Mouse (Mus musculus): Measurements from ENCODE around the gene Gm27021.

The Gm27021 gene

DNA sequence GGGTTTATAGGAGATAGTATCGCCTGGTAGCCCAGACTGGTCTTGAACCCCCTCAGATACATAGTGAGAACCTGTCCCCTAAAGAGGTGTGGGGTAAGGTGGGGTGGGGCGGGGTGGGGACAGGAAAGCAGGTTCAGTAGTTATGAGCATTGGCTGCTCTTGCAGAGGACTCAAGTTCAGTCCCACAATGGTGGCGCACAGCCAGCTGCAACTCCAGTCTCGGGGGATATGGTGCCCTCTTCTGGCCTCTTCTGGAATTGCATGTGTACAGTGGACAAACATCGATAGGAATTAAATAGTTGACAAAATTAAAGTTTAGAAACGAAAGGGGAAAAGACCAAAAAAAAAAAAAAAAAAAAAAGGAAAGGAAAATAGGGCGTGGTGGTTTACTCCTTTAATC lies 68.4 kb downstream of the Gm27021 start:
- peak; percentile 47 for DNase-seq (ENCODE audit: low spot score)

DNA sequence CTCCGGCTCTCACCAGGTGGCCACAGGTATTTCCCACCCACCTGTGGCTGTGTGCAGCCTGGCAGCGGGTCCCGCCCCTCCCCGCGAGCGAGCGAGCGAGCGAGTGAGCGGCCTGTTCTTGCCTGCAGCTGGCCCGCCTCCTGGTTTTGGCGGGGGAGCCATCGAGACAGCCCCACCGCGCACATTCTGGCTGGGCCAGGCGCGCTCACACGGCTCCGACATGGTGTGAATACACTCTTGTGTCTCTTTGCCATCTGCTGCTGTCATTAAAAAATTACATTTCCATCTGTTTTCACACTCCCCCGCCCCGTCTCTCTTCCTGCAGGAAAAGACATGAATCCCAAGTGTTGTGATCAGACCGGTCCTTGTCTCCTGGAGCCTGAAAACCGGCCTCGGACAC lies 69.3 kb downstream of the Gm27021 start:
- DNase-seq (ENCODE audit: low spot score): no peak

DNA sequence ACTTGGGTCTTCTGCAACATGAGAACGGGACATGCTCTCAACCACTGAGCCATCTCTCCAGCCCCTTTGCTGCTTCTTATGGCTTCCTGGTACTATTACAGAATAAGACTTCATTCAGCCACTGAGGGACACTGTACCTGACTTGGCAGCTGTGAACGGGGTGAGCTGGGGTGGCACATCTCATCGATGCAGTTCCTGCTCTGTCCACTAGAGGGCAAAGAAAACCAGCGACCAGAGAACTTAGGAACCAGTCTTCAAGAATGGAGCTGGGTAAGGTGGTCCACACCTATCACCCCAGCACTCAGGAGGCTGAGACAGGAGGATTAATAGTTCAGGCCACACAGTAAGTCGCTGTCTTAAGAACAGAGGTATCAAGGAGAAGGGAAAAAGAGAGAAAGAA lies 71.9 kb downstream of the Gm27021 start:
- no peak for DNase-seq (ENCODE audit: low spot score)

DNA sequence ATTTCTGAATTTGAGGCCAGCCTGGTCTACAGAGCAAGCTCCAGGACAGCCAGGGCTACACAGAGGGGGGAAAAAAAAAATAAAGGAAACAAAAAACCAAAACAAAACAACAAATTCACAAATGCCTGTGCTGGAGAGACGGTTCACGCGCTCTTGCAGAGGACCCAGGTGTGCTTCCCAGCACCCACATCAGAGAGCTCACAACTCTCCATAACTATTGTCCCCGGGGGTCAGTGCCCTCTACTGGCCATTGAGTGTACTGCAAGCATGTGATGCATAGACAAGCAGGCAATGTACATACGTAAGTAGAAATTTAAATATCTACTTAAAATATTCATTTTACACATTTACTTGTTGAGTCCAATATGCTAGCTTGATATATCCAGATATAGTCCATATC lies 73.3 kb downstream of the Gm27021 start:
- DNase-seq (ENCODE audit: low spot score): no peak

DNA sequence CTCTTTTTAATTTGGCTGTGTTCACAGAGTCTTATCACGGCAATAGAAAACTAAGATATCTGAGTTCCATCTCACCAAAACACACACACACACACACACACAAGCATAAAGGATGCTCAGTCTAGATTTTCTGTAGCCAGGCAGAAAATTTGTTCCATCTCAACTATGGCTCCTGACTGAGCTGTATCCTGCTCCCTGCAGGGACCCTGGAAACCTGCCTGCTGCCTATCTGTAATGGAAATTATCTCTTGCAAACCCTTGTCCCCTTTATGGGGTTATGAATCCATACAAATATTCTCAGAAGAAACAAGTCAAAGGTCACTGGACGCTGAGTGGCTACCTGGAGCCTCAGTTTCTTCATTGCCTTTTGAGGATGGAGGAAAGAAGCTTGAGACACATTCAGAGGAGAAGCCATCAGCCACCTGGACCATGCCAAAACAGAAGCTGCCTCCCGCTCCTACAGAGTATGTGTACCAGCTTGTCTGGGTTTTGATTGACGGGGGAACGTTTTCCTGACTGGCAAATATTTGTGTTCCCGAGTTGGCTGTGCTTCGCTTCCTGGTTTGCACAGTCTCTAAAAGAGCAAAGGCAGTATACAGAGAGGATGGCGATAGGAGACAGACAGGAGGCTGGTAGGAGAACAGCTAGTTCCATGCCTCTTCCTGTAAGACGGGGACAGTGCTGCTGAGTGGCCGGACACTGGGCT lies 76.1 kb downstream of the Gm27021 start:
- no peak for DNase-seq (ENCODE audit: low spot score)

DNA sequence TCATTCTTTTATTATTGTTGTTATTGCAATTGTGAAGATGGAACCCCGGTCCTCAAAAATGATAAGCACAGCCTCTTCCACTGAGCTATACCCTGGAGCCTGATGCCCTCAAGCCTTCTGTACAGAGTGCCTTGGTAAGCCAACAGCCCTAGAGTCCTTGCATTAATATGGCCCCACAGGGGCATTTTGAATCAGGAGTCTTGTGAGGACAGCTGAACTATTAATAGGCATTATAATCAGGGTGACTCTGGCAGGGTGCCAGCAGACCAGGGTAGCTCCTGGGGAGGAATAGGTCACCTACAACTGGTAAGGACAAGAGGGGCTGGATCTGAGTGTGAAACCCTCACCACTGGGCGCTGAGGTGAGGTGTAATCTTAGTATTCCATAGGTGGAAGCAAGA lies 78.0 kb downstream of the Gm27021 start:
- no peak for DNase-seq (ENCODE audit: low spot score)

DNA sequence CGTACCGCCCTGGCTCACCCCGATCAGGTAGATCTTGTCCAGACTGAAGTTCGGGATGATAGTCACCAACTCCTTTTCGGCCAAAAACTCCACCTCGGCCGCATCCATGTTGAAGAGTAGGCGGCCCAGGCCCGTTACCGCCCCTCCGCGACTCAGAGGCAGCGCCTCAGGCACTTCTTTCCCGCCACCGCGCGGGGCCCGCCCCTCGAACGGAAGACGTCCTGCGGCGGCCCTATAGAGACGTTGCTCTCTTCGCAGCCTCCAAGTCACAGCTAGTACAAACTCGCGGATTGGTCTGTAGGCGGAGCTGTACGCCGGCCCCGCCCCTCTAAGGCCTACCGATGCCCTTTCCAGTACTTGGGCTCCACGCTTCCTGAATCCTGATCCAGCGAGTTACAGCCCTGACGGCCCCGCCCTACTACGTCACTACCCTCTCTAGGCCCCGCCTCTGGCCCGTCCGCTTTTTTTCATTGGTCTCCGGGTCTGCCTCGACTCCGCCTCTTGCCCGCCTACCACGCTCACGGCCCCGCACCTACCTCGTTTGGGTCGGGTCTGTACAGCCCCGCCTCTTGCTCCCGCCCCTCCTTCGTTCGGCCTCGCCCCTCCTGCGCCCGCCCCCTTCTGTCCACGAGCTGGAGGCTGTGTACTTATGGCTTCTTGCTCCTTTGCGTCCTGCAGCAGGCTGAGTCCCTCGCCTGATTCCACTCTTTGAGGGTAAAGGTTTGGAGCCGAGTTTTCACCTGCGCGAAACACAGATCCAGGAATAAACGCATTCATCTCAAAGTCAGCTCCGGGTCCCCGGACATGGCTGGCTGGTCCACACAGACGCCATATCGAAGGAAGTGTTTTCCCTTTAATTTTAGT lies 78.7 kb downstream of the Gm27021 start, which contains the start of gene Gins2:
TSS of gene Gins2 (minus strand) at position 397 of the 864 bp plus-strand sequence.
- DNase-seq (ENCODE audit: low spot score): peak; percentile 95

DNA sequence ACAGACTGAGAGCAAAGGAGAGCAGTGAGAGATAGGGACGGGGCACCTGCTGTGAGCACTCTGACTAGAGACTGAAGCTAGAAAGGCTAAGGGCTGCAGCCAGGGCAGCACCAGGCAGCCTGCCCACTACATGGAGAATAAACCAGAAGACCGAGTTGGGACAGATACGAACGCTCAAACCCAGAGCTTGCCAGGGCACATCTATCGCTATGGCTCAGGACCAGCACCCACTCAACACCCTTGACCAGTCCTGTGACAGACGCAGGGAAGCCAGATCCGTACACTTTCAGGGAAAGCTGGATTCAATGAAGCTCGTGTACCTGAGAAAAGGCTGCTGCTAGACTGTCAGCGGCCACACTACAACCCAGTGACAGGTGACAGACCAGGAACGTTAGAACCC lies 82.4 kb downstream of the Gm27021 start:
- no peak for DNase-seq (ENCODE audit: low spot score)

DNA sequence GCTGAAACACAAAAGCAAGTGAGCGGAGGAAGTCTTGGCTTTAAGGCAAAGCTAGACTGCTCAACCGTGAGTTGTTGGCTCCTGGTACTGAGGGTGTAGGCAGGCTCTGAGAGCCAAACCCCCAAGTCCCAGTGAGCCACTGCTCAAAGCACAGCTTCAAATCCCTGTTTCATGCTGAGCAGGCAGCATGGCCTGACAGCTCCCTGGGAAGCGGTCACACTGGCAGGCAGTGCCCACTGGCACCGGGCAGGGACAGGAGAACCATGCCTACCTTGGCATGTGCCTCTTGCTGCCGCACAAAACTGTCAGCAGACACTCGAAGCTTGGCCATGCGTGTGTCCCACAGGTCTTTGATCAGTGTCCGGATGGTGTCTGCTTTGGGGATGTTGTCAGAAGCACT lies 86.1 kb downstream of the Gm27021 start:
- no peak for DNase-seq (ENCODE audit: low spot score)

DNA sequence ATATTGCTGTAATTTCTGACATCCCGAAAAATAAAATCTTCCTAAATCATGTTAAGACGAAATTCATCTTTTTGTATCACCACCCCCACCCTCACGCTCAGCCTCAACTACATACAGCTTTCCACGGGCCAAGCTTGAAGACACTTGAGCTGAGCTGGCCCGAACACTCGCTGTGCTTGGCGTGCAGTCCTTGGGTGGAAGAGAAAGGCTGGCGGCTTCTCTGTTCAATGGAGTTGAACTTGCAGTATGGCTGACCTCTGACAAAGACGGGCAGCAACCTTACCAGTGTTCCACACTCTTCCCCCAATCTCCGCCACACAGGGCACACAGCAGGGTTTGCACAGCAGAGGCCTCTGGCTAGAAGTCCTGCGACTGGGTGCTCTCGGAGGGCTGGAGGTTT lies 86.5 kb downstream of the Gm27021 start:
- DNase-seq (ENCODE audit: low spot score): no peak

DNA sequence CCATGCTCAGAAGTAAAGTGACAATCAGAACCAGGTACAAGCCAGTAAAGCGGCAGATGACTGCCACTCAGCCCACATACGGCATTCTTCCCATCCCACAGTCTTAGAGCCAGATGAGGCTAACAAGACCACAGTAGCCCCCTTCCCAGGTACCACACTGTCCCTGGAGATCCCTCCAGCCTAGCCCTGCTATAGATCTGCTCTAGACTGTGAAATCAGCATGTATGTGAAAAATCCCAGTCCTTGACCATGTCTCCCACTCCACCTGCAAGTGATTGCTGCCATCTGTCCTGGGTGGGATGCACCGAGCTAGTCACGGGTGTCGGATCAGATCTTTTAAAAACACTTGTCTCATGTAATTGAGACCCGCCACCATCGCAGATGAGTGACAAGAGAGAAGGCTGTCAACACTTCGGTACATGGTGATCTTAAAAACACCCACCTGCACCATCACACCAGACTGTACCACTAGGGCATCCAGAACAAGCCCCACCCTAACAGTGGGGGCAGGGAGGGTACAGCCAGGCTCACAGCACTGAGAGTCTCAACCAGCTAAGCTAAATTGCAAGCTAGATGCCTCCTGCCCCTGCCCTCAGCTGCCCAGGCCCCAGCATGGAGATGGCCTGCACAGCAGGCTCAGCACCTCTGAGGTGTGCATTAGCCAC lies 87.4 kb downstream of the Gm27021 start:
- no peak for DNase-seq (ENCODE audit: low spot score)

DNA sequence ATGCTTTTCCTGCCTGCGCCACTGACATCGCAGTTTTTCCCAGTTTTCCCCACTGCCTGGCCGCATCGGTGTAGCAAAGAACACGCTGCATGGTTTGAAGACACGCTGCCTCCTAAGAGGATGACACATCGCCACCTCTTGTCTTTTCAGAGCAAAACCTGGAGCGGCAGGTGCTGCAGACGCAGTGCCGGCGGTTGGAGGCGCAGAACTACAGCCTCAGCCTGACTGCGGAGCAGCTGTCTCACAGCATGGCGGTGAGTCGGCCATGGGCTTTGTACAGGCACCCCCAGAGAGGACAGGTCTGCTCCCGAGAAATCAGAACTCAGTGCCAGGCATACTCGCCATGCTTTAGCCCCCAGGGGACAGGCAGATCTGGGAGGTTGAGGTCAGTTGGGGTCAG lies 90.1 kb downstream of the Gm27021 start:
- no peak for DNase-seq (ENCODE audit: low spot score)

DNA sequence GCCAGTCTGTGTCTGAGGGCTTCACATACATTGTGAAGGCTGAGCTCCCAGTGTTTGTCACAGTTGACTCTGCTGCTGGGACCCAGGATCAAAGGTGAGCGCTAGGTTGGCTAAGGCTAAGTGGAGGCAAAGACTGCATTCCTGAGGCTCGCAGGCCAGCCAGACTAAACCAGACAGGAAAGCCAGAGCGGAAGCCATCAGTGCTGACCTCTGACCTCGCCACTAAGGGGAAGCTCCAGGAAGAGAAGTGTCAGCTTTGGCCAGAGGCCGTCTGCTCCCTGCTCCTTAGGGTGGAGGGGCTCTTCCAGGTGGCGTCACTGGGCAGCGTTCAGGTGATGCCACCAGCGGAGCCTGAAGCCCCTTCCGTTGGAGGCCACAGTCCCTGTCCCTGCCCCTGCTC lies 92.1 kb downstream of the Gm27021 start:
- DNase-seq (ENCODE audit: low spot score): no peak

DNA sequence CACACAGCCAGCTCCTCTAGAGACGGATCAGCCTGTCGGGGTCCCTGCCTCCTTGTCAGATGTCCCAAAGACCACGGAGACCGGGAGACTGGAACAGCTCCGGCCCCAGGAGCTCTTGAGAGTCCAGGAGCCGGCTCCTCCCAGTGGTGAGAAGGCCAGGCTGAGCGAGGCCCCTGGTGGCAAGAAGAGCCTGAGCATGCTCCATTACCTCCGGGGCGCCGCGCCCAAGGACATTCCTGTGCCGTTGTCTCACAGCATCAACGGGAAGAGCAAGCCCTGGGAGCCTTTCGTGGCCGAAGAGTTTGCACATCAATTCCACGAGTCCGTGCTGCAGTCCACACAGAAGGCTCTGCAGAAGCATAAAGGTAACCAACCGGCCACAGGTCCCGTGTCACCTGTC lies 92.9 kb downstream of the Gm27021 start:
- no peak for DNase-seq (ENCODE audit: low spot score)

DNA sequence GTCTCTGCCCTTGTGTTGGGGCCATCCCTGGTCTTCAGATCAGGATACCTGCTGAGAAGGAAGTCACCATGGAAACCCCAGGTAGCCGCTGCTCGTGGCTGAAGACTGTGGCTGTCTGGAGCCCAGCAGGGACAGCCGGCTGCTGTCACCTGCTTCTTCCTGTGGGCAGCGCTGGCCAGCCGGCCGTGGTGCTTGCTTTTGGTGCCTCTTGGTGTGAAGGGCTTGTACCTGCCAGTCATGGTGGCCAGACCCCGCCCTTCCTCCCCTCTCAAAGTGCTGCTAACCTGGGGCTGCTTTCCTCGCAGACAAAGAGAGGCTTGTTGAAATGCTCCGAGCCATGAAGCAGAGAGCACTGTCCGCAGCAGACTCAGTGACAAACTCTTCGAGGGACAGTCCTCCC lies 94.0 kb downstream of the Gm27021 start:
- no peak for DNase-seq (ENCODE audit: low spot score)

DNA sequence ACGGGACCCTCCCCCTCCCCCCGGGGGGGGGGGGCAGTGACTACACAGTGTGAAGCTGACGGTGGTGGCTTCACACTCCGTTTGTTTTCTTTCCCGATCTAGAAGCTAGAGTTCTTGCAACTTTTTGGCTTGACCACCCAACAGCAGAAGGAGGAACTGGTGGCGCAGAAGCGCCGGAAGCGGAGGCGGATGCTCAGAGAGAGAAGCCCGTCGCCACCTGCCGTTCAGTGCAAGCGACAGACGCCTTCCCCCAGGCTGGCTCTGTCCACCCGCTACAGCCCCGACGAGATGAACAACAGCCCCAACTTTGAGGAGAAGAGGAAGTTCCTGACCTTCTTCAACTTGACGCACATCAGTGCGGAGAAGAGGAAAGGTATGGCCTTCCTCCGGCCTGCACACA lies 95.3 kb downstream of the Gm27021 start:
- DNase-seq (ENCODE audit: low spot score): no peak

DNA sequence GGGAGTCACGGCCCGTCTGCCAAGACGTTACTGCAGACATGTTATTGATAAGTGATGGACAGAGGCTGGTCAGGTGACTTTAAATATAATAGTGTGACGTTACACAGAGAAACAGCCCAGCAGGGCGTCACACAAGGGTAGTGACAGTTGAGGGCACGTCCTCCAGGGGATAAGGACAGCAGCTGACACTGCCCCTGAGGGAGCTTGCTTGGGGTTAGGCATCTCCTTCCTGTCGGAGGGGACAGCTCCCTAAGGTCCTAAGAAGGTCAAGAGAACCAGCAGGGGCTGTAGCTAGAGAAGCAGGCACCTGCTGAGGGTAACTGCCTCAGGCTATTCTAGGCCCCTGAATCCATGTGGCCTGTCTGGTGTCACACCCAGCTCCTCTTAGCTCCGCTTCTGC lies 96.3 kb downstream of the Gm27021 start:
- no peak for DNase-seq (ENCODE audit: low spot score)

DNA sequence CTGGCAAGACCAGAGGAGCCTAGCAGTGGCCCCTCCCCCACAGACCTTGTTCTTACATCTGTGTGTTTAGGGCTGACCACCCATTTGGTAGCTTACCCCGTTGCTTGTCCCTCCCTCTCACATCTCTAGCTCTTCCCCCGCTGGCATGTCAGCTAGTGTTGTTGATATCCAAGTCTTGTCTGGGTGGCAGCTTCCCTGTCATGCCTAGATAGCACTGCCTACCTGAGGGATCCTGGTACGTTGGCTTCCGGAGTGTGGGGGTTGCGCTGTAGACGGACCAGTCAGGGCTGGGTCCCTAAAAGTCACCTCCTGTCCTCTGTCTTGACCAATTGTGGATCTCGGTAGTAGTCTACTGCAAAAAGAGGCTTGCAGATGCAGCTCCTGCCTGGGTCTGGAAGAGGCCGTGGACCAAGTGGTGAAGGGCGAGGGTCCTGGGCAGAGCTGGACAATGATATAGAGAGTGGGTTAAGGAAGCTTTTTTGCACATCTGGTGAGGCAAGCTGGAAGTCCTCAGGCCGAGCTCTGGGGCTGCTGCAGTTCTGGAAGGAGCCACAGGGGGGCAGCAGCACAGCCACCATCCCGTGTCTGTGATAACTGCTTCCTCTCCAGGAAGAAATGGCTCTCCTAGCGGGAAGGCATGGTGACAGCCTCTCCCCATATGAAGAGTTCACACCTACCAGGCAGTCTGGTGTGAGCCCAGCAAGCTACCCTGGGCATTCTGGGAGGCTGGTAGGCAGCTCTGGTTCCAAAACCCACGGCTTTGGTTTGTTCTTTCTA lies 97.8 kb downstream of the Gm27021 start:
- no peak for DNase-seq (ENCODE audit: low spot score)

DNA sequence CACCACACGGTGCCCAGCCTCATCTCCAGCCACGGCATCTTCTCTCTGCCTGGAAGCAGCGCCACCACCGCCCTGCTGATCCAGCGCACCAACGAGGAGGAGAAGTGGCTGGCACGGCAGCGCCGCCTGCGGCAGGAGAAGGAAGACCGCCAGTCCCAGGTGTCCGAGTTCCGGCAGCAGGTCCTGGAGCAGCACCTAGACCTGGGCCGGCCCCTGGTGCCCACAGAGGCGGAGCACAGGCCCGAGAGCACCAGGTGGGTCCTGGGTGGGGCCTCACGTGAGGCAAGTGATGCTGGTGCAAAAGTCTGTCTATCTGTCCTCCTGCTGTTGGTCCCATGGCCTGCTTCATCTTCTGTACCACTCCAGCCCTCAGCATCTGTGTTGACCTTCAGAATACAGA lies 98.8 kb downstream of the Gm27021 start:
- DNase-seq (ENCODE audit: low spot score): no peak

DNA sequence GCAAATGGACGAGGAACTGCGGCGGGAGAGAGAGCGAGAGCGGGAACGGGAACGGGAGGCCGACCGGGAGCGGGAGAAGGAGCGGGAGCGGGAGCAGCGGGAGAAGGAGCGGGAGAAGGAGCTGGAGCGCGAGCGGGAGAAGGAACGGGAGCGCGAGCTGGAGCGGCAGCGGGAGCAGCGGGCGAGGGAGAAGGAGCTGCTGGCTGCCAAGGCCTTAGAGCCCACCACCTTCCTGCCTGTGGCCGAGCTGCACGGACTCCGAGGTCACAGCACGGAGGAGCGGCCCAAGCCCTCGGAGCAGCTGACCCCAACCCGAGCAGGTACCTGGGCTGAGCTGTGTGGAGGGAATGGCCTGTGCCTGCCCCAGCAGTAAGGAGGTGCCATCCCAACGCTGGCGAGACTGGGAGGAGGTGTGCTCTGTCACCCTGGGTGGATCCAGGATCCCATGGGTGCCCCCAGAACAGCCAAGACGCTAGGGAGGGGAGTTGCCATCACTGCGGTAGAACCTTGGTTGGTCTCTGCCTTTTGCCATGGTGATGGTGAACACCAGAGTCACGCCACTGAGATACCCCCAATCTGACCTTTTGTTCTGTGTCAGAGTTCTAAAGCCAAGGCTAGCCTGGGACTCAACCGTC lies 99.6 kb downstream of the Gm27021 start:
- no peak for DNase-seq (ENCODE audit: low spot score)

DNA sequence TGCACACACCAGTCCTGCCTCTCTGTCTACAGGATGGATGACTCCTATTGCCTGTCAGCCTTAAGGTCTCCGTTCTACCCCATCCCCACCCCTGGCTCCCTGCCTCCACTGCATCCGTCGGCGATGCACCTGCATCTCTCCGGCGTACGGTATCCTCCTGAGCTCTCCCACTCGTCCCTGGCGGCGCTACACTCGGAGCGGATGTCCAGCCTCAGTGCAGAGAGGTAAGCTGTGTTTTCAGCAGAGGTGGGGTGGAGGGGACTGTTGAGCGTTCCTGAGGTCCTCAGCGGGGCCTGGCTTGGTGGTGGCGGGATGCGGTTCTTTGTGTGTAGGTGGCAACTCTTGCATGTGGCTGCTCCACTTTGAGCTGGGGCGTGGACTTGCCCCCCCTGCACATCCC lies 100.1 kb downstream of the Gm27021 start:
- DNase-seq (ENCODE audit: low spot score): no peak

DNA sequence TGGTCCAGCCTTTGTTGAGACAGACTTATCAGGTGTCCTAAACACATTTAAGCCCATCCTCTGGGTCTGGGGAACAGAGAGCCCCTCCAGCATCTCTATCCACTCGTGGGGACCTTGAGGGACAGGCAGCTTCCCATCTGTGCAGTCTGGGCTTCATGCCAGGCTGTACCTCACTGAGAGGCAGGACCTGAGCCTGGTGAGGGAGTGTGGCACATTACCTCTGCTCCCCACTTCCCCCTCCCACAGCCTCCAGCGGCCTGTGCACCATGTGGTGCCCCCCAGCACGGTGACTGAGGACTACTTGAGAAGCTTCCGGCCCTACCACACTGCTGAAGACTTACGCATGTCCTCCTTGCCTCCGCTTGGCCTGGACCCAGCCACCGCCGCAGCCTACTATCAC lies 101.2 kb downstream of the Gm27021 start:
- no peak for DNase-seq (ENCODE audit: low spot score)

Measured in urinary bladder, postnatal 10 days (tissue).